ENCODE assay signal across 9 mouse cellular contexts in the genomic region with DNA sequence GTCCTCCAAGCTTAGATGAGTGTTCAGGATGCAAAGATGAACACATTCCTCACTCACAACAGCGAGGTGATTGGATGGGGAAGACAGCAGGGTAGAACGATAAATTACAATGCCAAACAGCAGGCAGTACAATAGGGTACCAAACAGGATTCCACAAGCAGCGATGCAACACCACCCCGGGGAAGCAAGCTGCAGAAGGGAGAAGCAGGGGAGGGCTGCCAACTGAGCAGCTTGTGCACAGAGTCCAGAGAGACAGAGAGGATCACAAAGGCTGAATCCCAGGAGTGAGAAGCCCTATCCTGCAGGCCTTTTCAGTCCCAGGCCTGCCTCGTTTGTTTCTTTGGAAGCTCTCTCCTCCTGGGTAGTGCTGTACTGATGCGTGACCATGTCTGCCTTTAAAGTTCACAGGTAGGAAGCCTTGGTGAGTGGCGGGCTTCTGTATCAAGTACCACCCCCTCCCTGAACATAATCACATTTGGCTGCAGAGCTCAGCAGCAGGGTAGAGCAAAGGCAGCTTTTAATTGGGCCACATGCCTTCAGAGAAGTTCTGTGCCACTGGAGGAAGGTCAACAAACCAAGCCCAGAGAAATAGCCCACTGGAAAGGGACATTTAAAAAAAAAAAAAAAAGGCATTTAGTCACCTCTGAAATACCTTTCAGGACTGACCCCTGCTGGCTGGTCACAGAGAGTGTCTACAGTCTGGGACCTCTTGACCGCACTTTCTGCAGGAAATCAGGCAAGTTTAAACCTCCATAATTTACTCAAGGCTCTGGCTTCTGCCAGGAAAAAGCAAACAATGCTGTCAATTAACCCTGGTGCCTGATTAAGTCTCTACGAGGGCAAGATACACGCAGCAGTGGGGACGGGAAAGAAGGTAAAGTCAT.
A peak's percentile ranks its signal among the peaks of the same experiment; 100 is the strongest.
DNase-seq lines count a peak whose midpoint lies in the region; ATAC-seq and TF ChIP-seq lines count a peak whose summit lies in the region.
"Had no signal": no experiment of that assay in that cellular context is flagged by ENCODE, and none has a peak within 500 bp of the region (broad histone marks: within the 10 kb centered on the region; RNA-seq: fewer than 3 reads in every experiment).

No protein-coding gene starts in this region.

- peak; percentile 44 for DNase-seq in lung, postnatal 0 days (ENCODE audit: low spot score)
- DNase-seq in lung, postnatal 36 days = no peak
- DNase-seq in embryo, embryonic 11 days = peak; percentile 53
- peak; percentile 58 to 84 for DNase-seq in layer of hippocampus, adult 18-20 months (ENCODE audit: low spot score in 2 of 2)
- no peak for DNase-seq in spleen, postnatal 4 days (ENCODE audit: low spot score in 2 of 2)
- no peak for DNase-seq in spleen, postnatal 14 days (ENCODE audit: low spot score in 2 of 2)

- peak; percentile 42 for TF ChIP-seq CTCF in lung, postnatal 0 days (IDR thresholded peaks at IDR 0.05)

- no peak overlapping the region for H3K9ac ChIP-seq in lung, postnatal 0 days (replicated peaks; ENCODE audit: low read depth)
- H3K9ac ChIP-seq in neural tube, embryonic 15.5 days (replicated peaks) = no peak overlapping the region
- H3K9ac ChIP-seq: heart, embryonic 15.5 days had no signal

- H3K9me3 ChIP-seq in lung, postnatal 0 days (ENCODE audit: low read length) = no peaks in the 10 kb centered on the region
- no peaks in the 10 kb centered on the region for H3K9me3 ChIP-seq in neural tube, embryonic 15.5 days (replicated peaks)
- H3K9me3 ChIP-seq: heart, embryonic 15.5 days had no signal

- no peak for ATAC-seq in lung, postnatal 0 days
- ATAC-seq in neural tube, embryonic 15.5 days (ENCODE audit: low FRiP score) = peak; percentile 70
- ATAC-seq in megakaryocyte progenitor cell, adult 5-6 weeks (replicated peaks; ENCODE audit: poor library complexity) = no peak

- no peak overlapping the region for H3K4me3 ChIP-seq in lung, postnatal 0 days (ENCODE audit: low read depth, low read length)
- no peak overlapping the region for H3K4me3 ChIP-seq in neural tube, embryonic 15.5 days (replicated peaks)
- H3K4me3 ChIP-seq: heart, embryonic 15.5 days had no signal

- no peaks in the 10 kb centered on the region for H3K27me3 ChIP-seq in lung, postnatal 0 days (replicated peaks; ENCODE audit: insufficient read depth, low read length)
- H3K27me3 ChIP-seq in neural tube, embryonic 15.5 days (replicated peaks) = no peaks in the 10 kb centered on the region
- H3K27me3 ChIP-seq: heart, embryonic 15.5 days had no signal

- peaks cover 4% of the 10 kb centered on the region; the same call in 1 of the 2 replicates for H3K4me1 ChIP-seq in lung, postnatal 0 days (ENCODE audit: insufficient read depth, low read depth, low read length)
- H3K4me1 ChIP-seq in neural tube, embryonic 15.5 days = peaks cover 42% of the 10 kb centered on the region

- H3K4me2 ChIP-seq in lung, postnatal 0 days (replicated peaks; ENCODE audit: low read depth, low read length) = no peak overlapping the region
- 0 out of 2 replicates have a peak overlapping the region, but pooled peaks have one; percentile 3 for H3K4me2 ChIP-seq in neural tube, embryonic 15.5 days
- H3K4me2 ChIP-seq: heart, embryonic 15.5 days had no signal

- 51% methylated on average over 11 of the region's 11 CpGs for WGBS in lung, postnatal 0 days
- 26% methylated on average over 11 of the region's 11 CpGs for WGBS in neural tube, embryonic 15.5 days

- H3K27ac ChIP-seq in lung, postnatal 0 days (ENCODE audit: low read length) = no peak overlapping the region
- peak overlapping the region; percentile 65 for H3K27ac ChIP-seq in neural tube, embryonic 15.5 days (replicated peaks)
- H3K27ac ChIP-seq: heart, embryonic 15.5 days had no signal

- no peaks in the 10 kb centered on the region for H3K36me3 ChIP-seq in lung, postnatal 0 days (ENCODE audit: insufficient read depth, low read length)
- no peaks in the 10 kb centered on the region for H3K36me3 ChIP-seq in neural tube, embryonic 15.5 days
- H3K36me3 ChIP-seq: heart, embryonic 15.5 days had no signal

- TF ChIP-seq EP300 in lung, postnatal 0 days (IDR thresholded peaks at IDR 0.05) = no peak

Comparison
In these comparisons a context has a peak if more than half of its experiments do, and no peak if none do; other contexts are left out.
1. DNase-seq: peak in lung, postnatal 0 days (single experiment), embryo, embryonic 11 days (single experiment) and layer of hippocampus, adult 18-20 months (2 of 2); none in lung, postnatal 36 days (single experiment), spleen, postnatal 4 days (0 of 2) and spleen, postnatal 14 days (0 of 2).